Mouse (Mus musculus): Measurements from ENCODE around the gene Arhgef15.
"Not testable (repeated sequence)": the region's sequence is repeated elsewhere in the genome, so short reads cannot be mapped to it uniquely, and the experiment has no call there.

The Arhgef15 gene

DNA sequence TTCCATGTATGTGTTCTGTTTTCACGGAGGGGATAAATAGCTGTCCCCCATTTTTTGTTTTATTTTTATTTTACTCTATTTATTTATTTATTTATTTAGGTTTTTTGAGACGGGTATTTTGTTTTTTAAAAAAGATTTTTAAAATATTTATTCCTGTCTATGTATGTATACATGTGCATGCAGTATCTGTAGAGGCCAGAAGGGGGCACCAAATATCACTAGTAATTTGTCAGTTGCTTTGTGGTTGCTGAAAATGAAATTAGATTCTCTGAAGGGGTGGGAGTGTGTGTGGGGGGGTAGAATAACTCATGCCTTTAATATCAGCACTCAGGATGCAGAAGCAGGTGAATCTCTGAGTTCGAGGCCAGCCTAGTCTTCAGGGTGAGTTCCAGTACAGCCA, 8.6 kb upstream of the Arhgef15 start:
- peak; percentile 84 for DNase-seq (ENCODE audit: extremely low read depth, low read depth)

DNA sequence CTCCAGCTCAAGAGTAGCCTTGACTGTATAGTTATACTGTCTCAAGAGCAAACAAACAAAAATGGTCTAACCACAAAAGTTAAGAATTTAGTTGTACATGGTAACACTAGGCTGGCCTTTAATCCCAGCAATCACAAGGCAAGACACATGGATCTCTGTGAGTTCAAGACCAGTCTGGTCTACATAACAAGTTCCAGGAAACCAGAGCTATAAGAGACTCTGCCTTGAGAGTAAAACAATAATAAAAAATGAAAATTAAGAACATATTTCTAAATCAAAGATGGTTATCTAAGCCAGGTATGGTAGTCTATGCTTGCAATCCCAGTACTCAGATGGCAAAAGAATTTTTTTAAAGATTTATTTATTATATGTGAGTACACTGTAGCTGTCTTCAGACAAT, 7.8 kb upstream of the Arhgef15 start:
- peak; percentile 60 for DNase-seq (ENCODE audit: extremely low read depth, low read depth)

DNA sequence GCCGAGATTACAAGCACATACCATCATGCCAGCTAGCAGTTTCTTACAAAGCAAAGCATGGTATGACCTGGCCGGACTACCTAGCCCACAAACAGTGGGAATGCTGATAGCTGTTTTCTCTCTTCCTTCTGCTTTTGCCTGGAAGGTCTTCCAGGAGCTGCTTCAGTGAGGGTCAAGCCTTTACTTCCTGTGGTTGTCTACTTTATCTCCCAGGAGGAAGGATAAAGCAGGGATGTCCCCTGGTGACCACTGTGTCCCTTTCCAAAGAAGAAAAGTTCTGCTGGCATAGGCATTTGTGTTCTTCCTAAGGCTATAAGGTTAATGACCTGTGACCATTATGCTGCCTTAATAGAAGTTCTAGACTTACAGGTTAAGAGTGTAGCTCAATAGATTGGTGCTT, 6.1 kb upstream of the Arhgef15 start:
- no peak for DNase-seq (ENCODE audit: extremely low read depth, low read depth)

GRCm38 (mm10) chr11:68962159-68962558, 4.9 kb upstream of the Arhgef15 start:
- not testable (repeated sequence) for DNase-seq (ENCODE audit: extremely low read depth, low read depth)

- DNase-seq (ENCODE audit: extremely low read depth, low read depth), result no peak
Observed at GRCm38 (mm10) chr11:68961596-68961995, 4.3 kb upstream of the Arhgef15 start.

GRCm38 (mm10) chr11:68957971-68958370, 691 bp upstream of the Arhgef15 start:
- DNase-seq (ENCODE audit: extremely low read depth, low read depth), result no peak

DNA sequence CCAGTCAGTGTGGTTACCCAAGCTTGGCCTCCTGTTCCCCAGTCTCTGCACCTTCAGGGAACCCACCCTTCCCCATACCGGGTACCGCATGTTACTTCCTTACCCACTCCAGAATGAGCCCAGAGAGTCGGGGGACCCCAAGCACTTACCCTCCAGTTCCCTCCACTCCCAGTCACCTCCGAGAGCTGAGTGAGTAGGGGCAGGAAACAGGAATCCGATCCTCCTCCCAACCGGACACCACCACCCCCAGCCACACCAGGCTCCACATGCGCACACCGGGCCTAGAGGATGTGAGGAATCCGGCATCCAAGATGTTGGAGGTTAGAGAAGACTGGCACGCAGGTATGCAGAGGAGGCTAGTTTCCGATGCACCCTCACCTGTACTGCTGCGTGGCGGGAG, 583 bp downstream of the Arhgef15 start:
- no peak for DNase-seq (ENCODE audit: extremely low read depth, low read depth)

DNA sequence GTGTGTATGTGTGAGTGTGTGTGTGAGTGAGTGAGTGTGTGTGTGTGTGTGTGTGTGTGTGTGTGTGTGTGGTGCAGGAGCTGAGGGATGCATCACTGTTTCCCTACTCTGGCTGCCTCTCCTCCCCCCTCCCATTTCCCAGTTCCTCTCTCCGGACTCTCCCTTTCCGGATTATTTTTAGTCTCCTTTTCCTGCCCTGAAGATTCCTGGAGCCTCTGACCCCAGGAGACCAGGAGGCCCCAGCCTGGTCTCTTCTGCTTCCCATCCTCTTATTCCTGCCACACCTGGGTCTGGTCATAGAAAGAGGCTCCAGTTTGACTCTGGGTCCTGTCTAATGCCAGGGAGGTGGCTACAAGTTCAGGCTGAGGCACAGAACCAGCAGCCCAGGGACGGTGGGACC, 1.2 kb downstream of the Arhgef15 start:
- DNase-seq (ENCODE audit: extremely low read depth, low read depth), result no peak

DNA sequence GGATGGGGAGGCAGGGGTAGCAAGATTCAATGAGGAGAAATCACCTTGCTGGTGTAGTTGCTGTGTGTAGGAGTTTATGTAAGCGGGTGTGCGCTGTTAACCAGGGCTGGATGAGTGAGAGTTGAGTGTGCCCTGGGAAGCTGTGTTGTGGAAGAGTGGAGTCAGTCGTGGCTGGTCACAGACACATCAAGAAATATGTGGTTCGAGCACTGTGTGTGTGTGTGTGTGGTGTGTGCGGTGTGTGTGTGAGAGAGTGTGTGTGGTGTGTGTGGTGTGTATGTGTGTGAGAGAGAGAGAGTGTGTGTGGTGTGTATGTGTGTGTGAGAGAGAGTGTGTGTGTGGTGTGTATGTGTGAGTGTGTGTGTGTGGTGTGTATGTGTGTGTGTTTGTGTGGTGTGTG, 1.8 kb downstream of the Arhgef15 start:
- no peak for DNase-seq (ENCODE audit: extremely low read depth, low read depth)

DNA sequence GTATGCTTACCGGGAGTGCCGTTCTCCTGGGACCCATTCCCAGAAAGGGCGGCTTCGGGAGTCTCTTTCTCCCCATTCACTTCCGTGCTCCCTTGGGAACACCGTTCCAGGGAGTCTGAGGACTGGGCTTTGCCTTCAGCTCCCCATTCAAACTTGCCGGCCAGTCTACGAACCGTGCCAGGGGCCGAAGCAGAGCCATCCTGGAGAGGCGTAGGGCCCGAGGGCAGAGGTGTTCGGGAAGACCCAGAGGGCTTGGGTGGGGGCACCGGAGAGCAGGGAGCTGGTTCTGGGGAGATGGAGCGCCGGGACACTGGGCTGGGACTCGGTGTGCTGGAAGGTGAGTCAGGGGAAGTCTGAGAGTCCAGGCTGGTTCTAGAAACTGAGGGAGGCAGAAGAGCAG, 2.9 kb downstream of the Arhgef15 start:
- no peak for DNase-seq (ENCODE audit: extremely low read depth, low read depth)

- no peak for DNase-seq (ENCODE audit: extremely low read depth, low read depth)
Observed at GRCm38 (mm10) chr11:68953903-68954302, 3.4 kb downstream of the Arhgef15 start.

DNA sequence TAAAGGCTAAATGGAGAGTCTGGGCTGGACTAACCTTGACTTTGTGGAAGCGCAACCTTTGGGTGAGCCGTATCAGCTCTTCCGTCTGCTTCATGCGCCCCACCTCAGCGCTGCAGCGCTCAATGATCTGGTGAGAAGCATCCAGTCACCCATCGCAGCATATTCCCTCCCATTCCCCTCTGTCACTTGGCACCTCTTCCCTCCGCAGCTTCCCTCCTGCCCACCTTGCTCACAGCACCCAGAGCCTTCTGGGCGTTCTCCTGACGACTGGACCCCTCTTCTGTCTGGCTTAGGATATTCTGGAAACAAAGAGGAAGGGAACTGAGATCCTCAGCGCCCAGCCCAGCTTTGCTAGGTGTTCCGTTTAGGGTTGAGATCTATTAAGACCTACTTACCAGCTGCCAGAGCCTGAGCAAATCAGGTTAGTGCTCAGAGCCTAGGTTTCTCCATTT, 9.7 kb downstream of the Arhgef15 start:
- DNase-seq (ENCODE audit: extremely low read depth, low read depth), result no peak

DNA sequence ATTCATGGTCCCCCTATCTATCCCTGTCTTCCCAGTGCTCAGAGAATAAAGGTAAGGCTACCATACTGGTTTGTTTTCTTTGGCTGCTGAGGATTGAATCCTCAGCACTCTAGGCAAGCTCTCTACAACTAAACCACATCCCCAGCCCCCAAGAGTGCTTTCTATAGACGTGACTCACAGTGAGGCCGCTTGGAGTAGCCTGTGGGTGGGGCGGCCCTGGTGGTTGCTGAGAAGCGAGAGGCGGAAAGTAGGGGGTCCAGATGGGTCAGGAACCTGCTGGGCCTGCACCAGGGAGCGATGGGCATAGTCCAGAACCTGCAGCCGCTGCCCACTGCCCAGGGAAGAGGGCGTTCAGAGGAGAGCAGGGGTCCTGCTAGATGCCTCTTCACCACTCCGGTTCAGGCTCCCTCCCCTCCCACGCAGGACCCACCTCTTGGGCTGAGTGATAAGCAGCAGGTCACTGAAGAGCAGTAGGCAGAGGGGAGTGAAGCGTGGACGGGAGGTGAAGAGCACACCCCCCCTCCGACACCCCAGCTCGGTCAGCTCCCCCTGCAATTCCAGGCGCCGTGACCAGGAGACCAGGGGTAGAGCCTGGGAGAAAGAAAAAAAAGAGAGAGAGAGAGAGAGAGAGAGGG, 10.4 kb downstream of the Arhgef15 start:
- no peak for DNase-seq (ENCODE audit: extremely low read depth, low read depth)

DNA sequence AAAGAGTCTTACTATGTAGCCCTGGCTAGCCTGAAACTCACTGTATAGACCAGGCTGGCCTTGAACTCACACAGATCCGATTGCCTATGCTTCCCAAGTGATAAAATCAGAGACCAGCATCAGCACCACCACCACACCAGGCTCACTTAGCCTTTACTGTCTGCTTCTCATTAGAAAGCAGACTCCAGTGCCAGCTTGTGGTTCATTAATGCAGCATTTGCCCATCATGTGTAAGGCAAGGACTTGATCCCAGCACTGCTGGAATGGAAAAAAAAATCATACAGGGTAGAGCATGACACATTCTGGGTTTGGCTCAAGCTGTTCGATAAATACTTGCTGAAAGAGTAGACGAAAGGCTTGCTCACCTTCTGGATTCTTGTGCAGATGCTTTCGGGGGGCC, 11.3 kb downstream of the Arhgef15 start:
- no peak for DNase-seq (ENCODE audit: extremely low read depth, low read depth)

DNA sequence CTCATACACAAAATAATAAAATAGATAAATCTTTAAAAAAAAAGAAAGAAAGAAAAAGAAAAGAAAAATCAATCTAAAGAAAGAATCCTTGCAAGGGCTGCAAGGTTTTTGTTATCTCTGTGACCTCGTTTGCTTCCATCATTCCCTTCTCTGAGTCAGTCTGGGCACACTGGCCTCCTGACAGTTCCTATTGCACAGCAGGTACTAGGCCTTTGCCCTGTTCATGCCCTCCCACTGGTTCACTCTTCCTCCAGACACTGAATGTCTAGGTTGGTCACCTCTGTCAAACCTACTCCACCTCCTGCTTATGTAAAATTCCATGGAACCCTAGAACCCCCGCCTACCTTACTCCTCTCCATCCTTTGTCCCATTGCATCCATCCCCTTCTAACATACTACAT, 12.0 kb downstream of the Arhgef15 start:
- no peak for DNase-seq (ENCODE audit: extremely low read depth, low read depth)

DNA sequence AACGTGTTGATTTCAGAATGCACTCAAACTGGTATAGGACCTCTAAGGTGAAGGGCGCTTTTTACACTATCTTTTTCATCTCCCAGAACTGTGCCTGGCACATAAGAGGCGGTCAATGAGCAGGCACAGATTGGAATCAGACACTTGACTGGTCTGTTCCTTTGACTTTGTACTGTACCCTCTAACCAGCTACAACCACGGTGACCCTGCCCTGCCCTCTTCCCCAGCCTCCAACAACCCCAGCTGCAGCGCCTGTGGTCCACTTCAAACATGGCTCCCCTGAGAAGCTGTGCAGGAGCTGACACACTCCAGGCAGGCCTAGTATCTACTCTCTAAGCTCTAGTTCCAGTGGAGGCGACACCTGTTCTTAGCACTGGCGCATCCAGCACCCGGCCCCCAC, 14.5 kb downstream of the Arhgef15 start:
- DNase-seq (ENCODE audit: extremely low read depth, low read depth), result no peak

DNA sequence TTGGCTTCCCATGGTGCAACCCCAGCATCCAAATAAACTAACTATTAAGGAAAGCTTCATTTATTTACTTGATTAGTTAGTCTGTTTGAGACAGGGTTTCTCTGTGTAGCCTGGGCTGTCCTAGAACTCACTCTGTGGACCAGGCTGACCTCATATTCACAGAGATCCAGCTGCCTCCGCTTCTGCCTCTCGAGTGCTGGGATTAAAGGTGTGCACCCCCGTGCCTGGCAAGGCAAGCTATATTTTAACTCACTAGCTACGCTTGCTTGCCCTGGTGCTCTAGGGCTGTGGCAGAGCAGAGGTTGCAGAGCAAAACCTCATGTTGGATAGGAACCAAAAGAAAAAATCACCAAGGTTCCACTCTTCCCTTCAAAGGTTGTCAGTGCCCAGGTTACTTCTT, 16.8 kb downstream of the Arhgef15 start:
- no peak for DNase-seq (ENCODE audit: extremely low read depth, low read depth)

DNA sequence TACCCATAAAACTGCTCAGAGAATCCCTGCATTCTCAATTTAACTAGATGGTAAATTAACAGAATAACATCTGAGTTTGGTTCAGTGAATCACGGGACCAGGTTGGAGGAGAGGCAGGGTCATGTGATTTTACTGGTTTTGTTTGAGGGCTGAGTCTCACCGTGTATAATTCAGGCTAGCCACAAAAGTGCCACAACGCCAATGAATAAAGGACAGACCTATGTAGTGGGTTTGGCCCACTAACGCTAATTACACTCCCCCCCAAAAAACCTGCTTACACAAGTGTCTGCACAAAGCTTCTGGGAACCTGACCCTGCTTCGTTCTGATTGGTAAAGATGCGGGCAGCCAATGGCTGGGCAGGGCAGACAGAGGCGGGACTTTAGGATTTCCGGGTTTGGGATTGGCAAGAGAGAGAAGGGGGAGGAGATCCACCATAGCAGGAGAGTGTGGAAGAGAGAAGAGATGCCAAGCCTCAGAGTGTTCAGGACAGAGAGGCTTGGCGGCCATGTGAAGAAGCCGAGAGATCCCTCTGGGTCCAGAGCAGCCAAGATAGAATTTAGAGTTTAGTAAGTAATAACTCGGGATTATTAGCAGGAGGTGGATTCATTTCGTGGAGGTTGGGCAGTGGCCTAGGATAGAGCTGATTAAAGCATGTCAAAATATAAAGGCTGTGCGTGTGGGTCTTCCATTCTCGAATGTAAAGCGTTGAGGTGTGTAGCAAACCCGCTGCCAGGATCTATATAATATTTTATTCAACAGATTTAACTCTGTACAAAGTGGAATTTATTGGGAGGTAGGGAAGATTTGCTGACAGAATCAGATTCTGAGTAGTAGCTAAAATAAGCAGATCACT, 17.6 kb downstream of the Arhgef15 start:
- peak; percentile 88 for DNase-seq (ENCODE audit: extremely low read depth, low read depth)

DNA sequence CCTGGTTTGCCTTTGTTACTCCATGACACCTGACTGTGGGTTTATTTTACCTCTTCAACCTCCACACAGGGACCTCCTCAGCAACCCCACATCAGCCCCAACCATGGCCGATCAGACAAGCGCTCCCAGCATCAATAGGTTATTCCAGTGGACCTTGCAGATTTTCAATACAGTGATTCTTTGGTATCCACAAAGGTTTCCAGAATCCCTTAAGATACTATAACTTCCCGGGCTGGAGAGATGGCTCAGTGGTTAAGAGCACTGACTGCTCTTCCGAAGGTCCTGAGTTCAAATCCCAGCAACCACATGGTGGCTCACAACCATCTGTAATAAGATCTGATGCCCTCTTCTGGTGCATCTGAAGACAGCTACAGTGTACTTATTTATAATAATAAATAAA, 20.3 kb downstream of the Arhgef15 start:
- DNase-seq (ENCODE audit: extremely low read depth, low read depth), result not testable (repeated sequence)

GRCm38 (mm10) chr11:68933885-68934507, 23.3 kb downstream of the Arhgef15 start:
- DNase-seq (ENCODE audit: extremely low read depth, low read depth), result no peak

- no peak for DNase-seq (ENCODE audit: extremely low read depth, low read depth)
Observed at GRCm38 (mm10) chr11:68929947-68930346, 27.3 kb downstream of the Arhgef15 start.

DNA sequence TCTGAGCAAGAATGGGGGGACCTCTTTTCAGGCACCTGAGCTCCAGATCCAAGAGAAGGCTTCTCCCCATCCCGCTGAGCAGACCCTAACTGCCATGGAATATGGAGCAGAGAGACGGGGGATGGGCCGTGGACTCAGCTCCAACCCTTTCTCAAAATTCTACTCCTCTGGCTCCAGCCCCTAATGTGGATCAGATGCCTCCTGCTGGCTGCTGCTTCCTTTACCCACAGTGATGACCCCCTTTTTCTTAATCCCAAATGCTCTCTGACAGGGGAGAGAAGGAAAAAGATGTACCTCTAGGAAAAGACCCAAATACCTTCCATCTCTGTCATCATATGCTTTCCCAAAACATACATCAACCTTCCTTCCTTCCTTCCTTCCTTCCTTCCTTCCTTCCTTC, 30.3 kb downstream of the Arhgef15 start, which contains the start of gene Odf4:
TSS of gene Odf4 (minus strand) at position 101 of the 400 bp plus-strand sequence.
- DNase-seq (ENCODE audit: extremely low read depth, low read depth), result no peak
